Mouse (Mus musculus) CH12.LX (cell line): Measurements from ENCODE around the gene Cpsf6.

Experiments used
- CHD2 ChIP-seq: IDR thresholded peaks from 2 replicates; pipeline ENCODE4 v1.6.1; 2011; ENCODE audit warnings: low read length, improper control_type of control experiment
- CTCF ChIP-seq, 2 experiments: IDR thresholded peaks in 1 of 2; conservative IDR thresholded peaks in 1 of 2; 2 replicates each; pipeline ENCODE4 v1.5.1; 2011 to 2012; ENCODE audit warnings: low read depth in 2 of 2, low read length in 2 of 2, improper control_type of control experiment in 1 of 2, inconsistent platforms in 1 of 2, mild to moderate bottlenecking in 1 of 2, moderate library complexity in 1 of 2
- E2F4 ChIP-seq: IDR thresholded peaks from 2 replicates; pipeline ENCODE4 v1.6.1; 2011; ENCODE audit warnings: low read depth, low read length, improper control_type of control experiment; ENCODE audit not compliant: insufficient replicate concordance
- ETS1 ChIP-seq: conservative IDR thresholded peaks from 2 replicates; pipeline ENCODE4 v1.6.1; 2012; ENCODE audit warnings: low read depth, mild to moderate bottlenecking, inconsistent platforms, low read length, improper control_type of control experiment, moderate library complexity
- MAX ChIP-seq: IDR thresholded peaks from 2 replicates; pipeline ENCODE4 v1.6.1; 2011; ENCODE audit warnings: low read length, improper control_type of control experiment
- MEF2A ChIP-seq: IDR thresholded peaks from 2 replicates; pipeline ENCODE4 v1.6.1; 2014; ENCODE audit warnings: low read depth, mild to moderate bottlenecking, inconsistent platforms, low read length, improper control_type of control experiment, borderline replicate concordance
- POLR2A ChIP-seq: IDR thresholded peaks from 2 replicates; pipeline ENCODE4 v1.6.1; 2011; ENCODE audit warnings: low read depth, mild to moderate bottlenecking, improper control_type of control experiment, low read length
- RAD21 ChIP-seq: IDR thresholded peaks from 2 replicates; pipeline ENCODE4 v1.6.1; 2011; ENCODE audit warnings: low read depth, mild to moderate bottlenecking, low read length, improper control_type of control experiment, moderate library complexity
- ZMIZ1 ChIP-seq: IDR thresholded peaks from 2 replicates; pipeline ENCODE4 v1.6.1; 2012; ENCODE audit warnings: low read depth, mild to moderate bottlenecking, inconsistent platforms, low read length, improper control_type of control experiment

DNA sequence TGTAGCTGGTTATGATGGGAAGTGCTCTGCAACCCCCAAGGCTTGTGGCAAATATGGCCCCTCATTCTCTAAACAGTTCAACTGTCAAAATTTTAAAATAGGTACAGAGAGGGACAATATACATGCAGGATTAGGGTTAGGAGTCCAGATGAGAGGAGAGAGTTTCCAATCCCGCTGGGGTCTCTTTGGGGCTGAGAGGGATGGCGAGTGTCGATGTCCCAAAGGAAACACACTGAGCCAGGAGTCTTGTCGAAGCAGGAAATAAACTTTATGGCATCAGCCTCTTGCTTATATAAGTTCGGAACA, 26.4 kb upstream of the Cpsf6 start:
- TF ChIP-seq POLR2A (no peak), MEF2A (no peak), CTCF (conservative IDR thresholded peaks at IDR 0.05 in 1 of 2, IDR thresholded peaks at IDR 0.05 in 1 of 2; ENCODE audit: low read depth in 2 of 2, low read length in 2 of 2) (no peak), E2F4 (no peak), ZMIZ1 (no peak), RAD21 (no peak), ETS1 (no peak), CHD2 (no peak), MAX (no peak)
